Mouse (Mus musculus): ENCODE measurements around the gene Dek.

Gene Dek

DNA sequence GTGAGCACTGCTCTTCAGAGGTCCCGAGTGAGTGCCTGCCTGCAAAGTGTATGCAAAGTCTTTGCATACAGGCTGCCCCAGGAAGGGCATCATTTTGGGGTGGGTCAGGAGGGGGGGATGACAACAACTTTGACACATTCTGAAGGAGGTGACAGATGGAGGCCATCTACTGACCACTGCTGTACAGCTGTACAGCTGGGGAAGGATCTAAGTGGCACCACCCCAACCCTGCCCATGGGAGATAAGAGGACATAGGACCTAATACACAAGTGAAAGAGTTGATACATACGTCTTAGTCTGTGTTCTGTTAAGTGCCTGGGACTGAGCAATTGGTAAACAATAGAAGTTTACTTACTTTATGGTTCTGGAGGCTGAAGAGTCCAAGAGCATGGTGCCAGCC is 3.2 kb upstream of the Dek start:
- no peak for DNase-seq (ENCODE audit: low read depth)

DNA sequence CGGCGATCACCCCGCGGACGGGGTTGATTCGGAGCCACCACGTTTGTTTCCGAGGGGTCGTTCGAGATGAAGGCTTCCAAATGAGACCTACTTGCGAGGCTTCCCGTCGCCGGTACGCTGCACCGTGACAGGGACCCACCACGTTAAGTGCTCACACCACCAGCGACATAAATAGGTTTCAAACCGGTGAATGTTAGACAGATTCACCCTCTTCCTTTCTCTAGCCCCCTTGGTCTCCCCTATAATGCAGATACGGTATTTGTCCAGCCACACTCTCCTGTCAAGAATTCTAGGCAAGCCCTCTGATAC is 533 bp upstream of the Dek start:
- DNase-seq (ENCODE audit: low read depth), result no peak

GRCm38 (mm10) chr13:47104856-47105541 is 1.0 kb downstream of the Dek start:
- peak; percentile 53 for DNase-seq (ENCODE audit: low read depth)

DNA sequence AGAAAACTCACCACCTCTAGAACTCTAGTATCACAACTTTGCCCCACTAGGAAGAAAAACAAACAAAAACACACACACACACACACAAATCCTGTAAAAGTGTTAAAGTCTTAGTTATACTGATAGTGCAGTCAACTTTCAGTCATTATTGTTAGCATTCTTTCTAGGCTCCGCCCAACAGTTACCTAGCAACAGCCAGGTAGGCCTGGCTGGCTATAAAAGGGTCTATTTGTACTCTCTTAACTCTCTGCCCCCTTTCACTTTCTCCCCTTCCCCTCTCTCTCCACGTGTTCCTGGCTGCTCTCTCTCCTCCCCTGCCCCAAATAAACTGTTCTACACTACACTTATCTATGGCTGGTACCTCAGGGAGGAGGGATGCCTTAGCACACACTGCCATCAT is 1.9 kb downstream of the Dek start:
- no peak for DNase-seq (ENCODE audit: low read depth)

GRCm38 (mm10) chr13:47100587-47100986 is 5.4 kb downstream of the Dek start:
- DNase-seq (ENCODE audit: low read depth), result no peak

DNA sequence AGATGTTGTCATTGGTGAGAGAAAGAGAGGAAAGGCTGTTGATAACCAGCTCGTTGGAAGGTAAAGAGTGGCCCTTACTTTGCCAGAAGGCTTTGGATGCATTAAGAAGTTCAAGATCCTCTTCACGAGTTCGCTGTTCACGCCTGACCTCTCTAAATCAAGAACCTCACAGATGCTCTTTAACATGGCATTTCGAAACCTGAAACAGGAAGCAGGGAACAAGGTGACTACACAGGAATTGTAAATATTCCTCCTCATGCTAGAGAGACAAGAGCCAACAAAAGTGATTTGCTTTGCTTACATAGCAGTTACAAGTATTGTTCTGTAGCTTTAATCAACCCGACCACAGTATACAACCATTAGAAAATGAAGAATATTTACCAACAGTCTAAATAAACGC is 6.7 kb downstream of the Dek start:
- DNase-seq (ENCODE audit: low read depth), result no peak

DNA sequence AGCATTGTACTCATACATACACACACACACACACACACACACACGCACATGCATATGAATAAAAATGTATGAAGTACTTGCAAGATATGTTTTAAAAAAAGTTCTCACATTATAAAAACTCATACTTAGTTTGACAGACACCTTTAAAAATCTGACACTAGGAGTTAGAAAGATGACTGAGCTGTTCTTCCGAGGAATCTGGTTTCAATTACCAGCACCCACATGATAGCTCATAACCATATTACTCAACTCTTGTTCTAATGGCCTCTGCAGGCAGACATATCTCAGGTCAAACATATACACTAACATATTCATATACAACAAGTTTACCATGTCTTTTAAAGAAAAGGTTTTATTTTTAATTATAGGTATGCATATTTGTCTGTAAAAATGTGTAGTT is 9.4 kb downstream of the Dek start:
- no peak for DNase-seq (ENCODE audit: low read depth)

GRCm38 (mm10) chr13:47093791-47094190 is 12.2 kb downstream of the Dek start:
- no peak for DNase-seq (ENCODE audit: low read depth)

- DNase-seq (ENCODE audit: low read depth), result no peak
These were observed 16.7 kb downstream of the Dek start for GRCm38 (mm10) chr13:47089271-47089670.

- DNase-seq (ENCODE audit: low read depth), result no peak
These were observed 17.6 kb downstream of the Dek start for GRCm38 (mm10) chr13:47088433-47088832.

DNA sequence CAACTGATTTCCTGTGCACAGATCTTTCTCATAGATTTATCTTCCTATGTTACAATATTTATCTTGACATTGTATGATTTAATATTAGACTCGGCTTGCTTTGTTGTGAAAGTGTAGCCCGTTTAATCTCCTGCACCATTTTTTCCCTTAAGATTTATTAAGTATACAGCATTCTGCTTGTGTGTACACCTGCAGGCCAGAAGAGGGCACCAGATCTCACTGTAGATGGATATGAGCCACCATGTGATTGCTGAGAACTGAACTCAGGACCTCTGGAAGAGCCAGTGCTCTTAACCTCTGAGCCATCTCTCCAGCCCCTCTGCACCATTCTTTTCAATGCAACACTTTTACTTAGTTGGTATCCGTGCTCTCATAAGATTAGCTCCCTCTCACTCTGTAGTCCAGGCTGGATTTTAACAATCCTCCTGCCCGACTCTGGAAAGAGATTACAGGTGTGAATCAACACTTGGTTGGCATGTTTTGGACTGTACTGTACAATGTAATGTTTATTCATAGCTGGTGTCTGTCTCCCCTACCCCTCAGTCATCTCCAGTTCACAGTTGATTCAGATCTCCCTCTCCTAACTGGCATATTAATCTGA is 25.0 kb downstream of the Dek start:
- DNase-seq (ENCODE audit: low read depth), result peak; percentile 35

- DNase-seq (ENCODE audit: low read depth), result peak; percentile 54
These were observed 27.2 kb downstream of the Dek start for GRCm38 (mm10) chr13:47078799-47079198.

DNA sequence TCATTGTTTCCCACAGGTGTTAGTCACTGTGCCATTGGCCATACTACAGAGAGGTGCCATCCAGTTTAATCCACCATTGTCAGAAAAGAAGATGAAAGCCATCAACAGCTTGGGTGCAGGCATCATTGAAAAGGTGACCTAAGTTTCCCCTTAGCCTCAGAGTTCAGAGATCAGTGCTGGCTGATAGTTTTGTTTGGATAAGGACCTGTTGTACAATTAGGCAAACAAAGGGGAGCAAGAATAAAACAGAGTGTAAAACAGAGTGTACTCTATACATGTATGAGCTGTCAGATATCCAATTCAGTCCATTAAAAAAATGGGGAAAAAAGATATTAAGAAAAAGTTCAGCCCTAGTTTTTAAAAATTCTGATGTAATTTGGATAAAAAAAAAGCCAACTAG is 28.6 kb downstream of the Dek start:
- no peak for DNase-seq (ENCODE audit: low read depth)

DNA sequence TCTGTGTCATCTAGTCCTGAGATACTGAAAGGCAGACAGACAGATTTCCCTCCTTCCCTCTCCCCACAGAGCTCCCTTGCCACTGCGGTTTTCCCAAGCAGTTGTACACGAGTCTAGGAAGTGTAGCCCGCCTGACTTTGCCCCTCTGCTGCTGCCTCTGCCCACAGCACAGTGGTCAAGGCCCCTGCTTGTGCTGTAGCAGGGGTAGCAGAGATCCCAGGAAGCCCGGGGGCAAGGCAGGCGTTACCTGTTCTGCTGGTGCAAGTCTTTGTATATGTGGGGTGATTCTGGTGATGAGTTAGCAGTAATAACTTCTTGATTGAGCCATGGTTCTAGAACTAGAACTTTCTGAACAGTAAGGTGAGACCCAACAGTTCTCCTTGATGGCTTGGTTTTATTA is 29.8 kb downstream of the Dek start:
- no peak for DNase-seq (ENCODE audit: low read depth)

DNA sequence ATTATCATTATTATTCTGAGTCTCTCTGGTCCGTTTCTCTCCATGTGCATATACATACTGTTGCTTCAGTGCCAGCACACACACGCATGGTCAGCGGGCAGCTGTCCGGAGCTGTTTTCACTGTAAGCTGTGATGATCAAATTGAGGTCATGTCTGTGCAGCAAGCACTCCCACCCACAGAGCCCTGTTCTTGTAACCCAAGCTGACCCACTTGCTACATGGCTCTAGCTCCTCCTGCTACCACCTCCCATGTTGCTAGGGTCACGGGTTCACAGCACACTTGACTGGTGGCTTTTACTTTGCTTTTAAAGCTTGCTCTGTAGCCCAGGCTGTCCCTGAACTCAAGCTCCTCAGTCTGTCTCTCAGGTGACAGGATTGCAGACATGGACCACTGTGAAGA is 33.5 kb downstream of the Dek start:
- no peak for DNase-seq (ENCODE audit: low read depth)

- no peak for DNase-seq (ENCODE audit: low read depth)
These were observed 34.1 kb downstream of the Dek start for GRCm38 (mm10) chr13:47071871-47072270.

DNA sequence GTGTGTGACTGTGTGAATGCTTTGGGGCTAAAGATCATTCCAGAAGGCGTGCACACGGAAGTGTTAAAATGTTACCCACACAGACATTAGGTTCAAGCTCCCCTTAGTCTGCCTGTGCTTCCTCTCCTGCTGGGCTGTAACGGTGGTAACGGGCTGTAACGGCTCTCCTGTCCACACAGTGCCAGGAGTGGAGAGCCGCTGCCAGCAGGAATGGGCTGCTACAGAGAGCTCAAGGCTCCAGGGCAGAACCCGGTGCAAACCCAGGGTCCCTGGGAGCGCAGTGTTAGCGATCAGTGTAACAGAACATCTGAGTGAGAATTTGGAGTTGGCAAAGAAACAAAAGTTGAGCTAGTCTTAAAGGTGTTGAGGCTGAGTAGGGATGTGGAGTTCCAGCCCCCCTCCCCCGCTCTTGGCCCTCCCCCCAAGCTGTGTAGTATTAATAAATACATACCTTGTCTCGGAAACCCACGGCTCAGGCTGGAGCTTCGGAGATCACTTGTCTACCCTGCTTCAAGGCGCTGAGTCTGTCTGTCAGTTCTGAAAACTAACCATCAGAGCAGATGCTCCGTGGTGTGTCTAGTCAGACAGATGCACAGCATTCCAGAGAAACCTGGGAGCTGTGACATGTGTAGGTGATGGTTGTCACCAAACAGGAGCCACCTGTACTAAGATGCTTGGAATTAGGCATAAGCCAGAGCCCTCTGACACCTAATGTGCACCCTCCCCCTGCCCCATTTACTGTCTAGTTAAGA is 35.5 kb downstream of the Dek start:
- DNase-seq (ENCODE audit: low read depth), result no peak

GRCm38 (mm10) chr13:47067001-47067400 is 39.0 kb downstream of the Dek start:
- no peak for DNase-seq (ENCODE audit: low read depth)

GRCm38 (mm10) chr13:47066516-47066915 is 39.5 kb downstream of the Dek start:
- DNase-seq (ENCODE audit: low read depth), result no peak

- no peak for DNase-seq (ENCODE audit: low read depth)
These were observed 41.8 kb downstream of the Dek start for GRCm38 (mm10) chr13:47063985-47064760.

- DNase-seq (ENCODE audit: low read depth), result no peak
These were observed 43.2 kb downstream of the Dek start for GRCm38 (mm10) chr13:47062756-47063155.

DNA sequence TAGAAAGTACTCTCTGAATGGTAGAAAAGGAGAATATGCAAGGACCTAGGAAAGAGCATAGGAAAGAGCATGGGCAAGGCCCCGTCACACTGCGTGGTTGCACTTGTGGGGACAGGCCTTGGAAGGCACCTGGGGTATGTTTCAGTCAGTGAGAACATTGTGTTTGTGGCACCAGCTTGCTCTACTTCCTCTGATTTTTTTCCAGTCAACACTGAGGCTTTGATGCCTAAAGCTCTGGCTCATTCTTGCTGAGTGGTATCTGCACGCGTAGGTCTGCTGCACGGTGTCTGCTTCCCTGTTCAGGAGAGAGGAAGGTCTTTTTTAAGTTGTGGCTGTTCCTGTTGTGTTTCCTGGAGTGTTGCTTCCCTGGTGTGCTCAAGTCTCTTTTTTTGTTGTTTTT is 49.2 kb downstream of the Dek start:
- no peak for DNase-seq (ENCODE audit: low read depth)

GRCm38 (mm10) chr13:47056126-47056525 is 49.9 kb downstream of the Dek start:
- DNase-seq (ENCODE audit: low read depth), result peak; percentile 49

All from 416B (cell line).